Mouse (Mus musculus): ENCODE measurements around the gene Hist1h2bf.

DNA sequence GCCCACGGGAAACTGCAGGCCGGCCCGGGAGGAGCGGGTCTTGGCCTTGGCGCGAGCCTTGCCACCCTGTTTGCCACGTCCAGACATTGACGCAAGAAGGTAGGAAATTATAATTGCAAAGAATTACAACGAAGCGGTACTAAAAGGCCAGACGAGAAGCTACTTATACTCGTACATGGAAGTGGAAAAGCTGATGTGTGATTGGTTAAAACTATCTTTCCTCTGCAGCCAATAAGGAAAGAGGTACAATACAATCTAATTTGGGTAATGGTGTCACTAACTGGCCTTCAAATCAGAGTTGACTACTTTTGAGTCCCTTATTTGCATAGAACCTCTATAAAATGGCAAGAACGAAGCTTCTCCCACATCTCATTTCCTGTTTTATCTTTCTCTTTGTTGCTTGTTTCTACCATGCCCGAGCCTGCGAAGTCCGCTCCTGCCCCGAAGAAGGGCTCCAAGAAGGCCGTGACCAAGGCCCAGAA is 2.9 kb downstream of the Hist1h2bf start, which contains the start of the genes Hist1h2ae and Hist1h2bg:
- no peak for TF ChIP-seq CTCF (IDR thresholded peaks at IDR 0.05; ENCODE audit: control insufficient read depth, insufficient read depth, insufficient read length)
- no peak for TF ChIP-seq MAX (IDR thresholded peaks at IDR 0.05)
